Mouse (Mus musculus): ENCODE data around the gene Traip.

Traip gene

DNA sequence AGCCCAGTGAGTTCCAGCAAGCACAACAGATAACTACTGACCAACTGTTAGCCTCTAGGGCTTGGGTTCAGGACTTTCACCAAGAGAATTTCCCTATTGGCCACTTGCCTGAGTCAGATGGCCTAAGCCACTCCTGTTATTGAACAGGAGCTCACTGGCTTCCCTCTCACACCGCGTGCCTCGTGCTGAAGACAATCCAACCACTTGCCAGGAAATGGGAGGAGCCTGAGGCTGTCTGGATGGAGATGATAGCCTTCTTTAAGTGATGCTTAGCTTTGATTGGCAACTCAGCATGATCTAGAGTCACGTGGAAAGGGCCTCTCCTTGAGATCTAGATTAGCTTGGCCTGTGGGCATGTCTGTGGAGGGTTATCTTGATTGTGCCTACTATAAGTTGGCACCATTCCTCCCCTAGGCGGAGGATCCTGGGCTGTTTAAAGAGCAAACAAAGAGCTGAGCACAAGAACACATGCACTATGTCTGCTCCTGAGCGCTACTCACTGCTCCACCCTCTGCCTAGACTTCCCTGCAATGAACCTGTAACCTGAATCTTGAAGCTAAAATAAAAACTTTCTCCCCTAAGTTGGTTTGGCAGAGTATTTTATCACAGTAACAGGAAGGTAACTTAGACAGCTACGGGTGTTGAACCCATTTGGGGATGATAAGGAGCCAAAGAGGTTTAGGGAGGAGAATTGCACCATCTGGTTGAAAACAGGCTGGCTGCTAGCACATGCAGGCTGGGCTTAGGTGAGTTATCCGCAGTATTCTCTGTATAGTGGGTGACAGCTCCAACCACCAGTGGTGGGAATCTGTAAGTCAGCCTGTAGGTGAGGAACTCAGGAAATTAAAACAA lies 22.0 kb downstream of the Traip start:
- peak; percentile 99 for DNase-seq (ENCODE audit: low read depth)

DNA sequence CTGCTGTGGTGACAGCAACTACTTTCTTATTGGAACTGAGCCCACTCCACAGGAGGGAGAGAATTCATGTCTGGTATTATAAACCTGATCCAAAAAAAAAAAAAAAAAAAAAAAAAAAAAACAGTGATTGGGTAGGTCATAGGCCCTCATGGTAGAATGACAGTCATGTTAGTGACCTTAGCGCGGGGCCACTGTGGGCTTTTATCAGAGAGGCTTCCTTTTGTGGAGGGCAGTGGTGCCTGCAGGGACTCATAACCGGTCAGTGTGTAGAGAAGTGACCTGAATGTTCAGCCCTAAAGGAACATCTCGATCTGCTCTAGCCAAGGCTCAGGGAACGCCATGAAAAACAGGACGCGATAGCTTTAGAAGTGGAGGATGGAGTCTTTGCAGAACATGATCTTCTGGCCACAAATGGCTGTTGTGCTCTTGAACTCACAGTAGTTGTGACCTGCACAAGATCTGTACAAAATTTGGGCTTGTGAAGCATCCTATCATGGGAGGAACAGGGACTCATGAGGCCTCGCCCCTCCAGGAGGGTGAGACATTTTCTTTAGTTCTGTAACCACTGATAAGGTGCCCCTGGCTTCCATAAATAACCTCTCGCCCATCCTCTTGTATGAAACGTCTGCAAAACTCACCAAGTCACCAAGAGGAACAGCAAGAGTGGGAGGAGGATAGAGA lies 24.7 kb downstream of the Traip start:
- DNase-seq (ENCODE audit: low read depth): peak; percentile 65

DNA sequence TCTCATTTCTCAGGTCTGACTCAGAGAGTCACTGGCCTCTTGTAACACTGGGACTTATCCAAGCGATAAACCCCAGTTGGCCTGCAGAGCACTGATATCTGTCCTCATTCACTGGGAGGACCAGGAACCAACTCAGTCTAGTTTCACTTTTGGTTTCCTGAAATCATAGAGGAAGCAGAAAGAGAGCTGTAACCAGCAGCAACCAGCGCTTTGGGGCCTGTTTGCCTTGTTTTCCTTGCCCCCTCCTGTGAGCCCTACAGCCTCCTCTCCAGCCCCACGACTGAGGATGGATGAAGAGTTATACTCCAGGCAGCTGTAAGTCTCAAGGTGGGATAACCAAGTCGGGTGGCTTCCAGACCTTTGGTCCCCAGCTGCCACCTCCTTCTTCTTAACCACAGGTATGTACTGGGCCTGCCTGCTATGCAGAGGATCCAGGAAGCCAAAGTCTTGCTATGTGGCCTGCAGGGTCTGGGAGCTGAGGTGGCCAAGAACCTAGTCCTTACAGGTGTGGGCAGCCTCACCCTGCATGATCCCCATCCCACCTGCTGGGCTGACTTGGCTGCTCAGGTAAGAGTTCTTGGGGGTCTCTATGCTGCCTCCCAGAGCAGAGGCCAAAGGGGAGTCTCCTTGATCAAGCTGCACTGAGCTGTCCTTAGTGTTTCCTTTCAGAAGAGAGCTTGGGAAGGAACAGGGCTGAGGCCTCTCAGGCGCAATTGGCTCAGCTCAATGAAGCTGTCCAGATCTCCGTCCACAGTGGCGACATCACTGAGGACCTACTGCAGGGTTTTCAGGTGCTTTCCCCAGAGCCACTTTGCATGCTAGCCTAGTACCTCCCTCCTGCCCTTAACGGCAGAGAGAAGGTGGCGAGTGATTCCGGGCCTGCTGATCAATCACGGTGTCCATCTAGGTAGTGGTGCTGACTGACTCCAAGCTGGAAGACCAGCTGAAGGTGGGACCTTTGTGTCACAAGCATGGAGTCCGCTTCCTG lies 25.8 kb downstream of the Traip start, which contains the start of gene Uba7:
Uba7 (plus strand) TSS at position 107 of the 988 bp plus-strand sequence.
- DNase-seq (ENCODE audit: low read depth): peak; percentile 95

DNA sequence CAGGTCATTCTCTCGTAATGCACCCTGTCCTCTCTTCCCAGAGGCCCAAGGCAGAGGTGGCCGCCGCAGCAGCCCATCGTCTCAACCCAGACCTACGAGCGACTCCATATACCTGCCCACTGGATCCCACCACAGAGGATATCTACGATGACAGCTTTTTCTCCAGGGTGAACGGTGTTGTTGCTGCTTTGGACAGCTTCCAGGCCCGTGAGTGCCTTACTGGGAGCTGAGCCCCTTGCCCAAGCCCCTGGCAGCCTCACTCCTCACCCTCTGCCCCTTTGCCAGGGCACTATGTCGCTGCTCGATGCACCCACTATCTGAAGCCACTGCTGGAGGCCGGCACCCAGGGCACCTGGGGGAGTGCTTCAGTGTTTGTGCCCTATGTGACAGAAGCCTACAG lies 28.9 kb downstream of the Traip start:
- DNase-seq (ENCODE audit: low read depth): no peak

DNA sequence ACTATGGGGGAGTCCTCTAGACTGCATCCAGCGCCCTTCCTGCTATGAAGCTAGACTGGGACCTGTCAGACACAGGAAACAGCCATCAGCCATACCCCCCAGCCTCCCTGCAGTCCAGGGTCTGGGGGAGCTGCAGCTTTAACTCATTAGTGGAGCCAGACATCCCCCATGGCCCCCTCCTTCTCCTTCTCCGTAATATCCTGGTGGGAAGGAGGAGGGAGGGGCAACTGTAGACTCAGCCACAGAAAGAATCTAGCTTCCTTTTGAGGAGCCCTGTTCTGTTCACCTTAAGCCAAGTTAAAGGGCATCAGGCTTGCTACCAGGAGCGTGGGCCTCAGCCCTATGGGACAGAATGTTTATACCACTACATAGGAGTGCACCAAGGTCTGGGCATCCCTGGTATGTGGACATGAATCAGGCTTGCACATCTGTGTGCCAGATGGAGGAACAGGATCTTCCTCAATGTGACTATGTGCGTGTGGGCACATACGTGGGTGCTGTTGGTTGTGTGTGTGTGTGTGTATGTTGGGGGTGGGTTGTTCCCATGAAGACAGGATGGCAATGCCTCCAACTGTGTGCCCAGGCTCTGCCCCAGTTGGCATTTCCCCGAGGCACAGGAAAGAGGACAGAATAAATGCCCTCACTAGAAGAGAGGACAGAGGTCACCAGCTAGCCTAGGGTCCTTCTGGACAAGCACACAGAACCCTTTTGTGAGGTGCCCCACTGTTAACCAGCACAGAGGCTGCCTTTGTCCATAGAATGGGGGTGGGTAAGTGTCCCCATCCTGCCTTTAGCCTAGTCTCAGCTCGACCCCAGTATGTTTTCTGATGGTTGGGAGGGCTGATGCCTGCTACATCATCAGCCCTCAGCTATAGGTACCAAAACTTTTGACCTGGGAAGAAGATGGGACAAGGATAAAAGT lies 32.0 kb downstream of the Traip start:
- peak; percentile 67 for DNase-seq (ENCODE audit: low read depth)

DNA sequence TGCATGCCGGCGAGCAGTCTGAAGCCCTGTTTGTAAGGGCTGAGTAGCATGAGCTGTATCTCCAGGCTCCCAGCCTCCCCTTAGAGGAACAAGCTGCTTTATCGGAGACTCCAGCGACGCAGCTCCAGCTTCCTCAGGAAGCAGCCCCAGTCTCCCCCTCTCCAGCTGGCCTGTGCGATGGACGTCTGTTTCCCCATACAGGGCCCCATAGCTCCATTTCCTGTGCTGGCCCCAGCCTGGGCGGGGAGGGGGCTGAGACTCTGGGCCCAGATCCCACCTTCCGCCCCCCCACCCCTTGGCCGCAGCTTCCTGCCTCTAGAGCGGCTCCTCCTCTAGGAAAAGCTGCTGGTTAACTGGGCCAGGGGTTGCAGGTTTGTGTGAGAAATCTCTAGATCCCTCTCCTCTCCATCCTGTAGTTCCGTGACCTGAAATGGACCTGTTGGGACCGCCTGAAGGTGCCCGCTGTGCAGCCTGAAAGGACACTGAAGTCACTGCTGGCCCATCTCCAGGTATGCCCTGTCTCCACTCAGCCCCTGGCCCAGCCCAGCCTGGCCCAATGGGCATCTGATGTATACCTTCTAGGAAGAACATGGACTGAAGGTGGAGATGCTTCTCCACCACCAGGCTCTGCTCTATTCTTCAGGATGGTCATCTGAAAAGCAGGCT lies 32.9 kb downstream of the Traip start, which contains the start of gene Gm20661:
Gm20661 (plus strand) TSS at position 378 of the 666 bp plus-strand sequence.
- peak; percentile 100 for DNase-seq (ENCODE audit: low read depth)

DNA sequence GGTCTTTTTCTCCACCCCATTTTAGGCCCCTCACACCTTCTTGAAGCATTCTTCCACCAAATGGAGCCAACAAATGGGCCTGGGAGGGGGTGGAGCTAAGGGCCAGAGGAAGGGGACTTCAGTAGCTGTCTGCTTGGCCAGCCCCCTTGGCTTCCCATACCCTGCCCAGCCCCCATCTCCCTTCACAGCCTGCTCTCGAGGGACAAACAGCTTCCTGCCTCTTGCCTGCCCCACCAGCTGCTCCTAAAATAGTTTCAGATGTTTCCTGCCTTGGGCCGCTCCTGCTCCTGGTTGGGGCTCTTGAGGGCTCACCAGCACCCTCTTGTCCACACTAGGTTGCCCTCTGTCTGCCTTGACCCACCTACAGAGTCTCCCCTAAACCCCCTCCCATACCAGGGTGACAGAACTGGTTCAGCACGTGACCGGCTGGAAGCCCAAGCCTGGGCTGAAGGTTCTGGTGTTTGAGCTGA lies 33.5 kb downstream of the Traip start:
- DNase-seq (ENCODE audit: low read depth): peak; percentile 98

DNA sequence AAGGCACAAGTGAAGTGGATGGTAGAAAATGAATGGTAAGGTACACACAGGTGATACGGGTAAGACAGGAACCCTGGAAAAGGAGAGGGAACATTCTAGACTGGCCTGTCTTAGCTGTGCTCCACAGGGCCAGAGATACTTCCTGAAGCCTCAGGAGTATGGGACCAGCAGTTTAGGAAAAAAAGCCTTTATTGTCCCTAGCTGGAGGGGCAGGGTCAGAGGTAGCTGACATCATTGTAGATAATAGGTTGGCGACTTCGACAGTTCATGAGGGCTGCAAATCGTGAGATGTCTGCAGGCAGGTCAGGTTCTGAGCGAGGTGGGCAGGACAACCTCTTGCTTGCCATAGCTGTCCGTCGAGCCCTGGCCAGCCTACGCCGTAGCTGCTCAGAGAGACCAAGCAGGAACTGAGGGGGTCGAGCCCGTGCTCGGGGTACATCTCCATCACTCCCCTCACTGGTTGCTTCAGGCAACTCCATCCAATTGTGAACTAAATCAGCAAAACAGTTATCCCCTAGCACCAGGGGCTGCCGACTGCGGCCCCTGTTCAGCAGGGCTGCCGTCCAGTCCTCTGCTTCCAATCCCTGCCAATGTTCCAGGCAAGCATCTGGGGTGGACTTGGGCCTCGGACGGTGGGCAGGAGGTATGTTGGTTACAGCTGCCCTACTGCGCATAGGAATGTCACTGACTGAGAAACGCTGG lies 34.3 kb downstream of the Traip start:
- no peak for DNase-seq (ENCODE audit: low read depth)

DNA sequence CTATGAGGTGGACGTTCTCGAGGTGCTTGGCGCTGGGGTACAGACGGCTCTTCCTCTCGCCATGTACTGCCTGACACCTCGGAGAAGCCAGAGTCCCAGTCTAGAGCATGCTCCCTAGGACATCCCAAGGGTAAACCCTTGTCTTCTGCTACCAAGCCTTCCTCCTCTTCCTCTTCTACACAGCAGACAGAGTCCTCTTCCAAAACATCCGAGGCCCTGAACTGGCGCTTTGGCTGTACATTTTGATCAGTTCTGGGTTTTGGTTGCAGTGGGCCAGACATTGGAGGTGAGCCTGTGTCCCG lies 34.8 kb downstream of the Traip start:
- DNase-seq (ENCODE audit: low read depth): no peak

DNA sequence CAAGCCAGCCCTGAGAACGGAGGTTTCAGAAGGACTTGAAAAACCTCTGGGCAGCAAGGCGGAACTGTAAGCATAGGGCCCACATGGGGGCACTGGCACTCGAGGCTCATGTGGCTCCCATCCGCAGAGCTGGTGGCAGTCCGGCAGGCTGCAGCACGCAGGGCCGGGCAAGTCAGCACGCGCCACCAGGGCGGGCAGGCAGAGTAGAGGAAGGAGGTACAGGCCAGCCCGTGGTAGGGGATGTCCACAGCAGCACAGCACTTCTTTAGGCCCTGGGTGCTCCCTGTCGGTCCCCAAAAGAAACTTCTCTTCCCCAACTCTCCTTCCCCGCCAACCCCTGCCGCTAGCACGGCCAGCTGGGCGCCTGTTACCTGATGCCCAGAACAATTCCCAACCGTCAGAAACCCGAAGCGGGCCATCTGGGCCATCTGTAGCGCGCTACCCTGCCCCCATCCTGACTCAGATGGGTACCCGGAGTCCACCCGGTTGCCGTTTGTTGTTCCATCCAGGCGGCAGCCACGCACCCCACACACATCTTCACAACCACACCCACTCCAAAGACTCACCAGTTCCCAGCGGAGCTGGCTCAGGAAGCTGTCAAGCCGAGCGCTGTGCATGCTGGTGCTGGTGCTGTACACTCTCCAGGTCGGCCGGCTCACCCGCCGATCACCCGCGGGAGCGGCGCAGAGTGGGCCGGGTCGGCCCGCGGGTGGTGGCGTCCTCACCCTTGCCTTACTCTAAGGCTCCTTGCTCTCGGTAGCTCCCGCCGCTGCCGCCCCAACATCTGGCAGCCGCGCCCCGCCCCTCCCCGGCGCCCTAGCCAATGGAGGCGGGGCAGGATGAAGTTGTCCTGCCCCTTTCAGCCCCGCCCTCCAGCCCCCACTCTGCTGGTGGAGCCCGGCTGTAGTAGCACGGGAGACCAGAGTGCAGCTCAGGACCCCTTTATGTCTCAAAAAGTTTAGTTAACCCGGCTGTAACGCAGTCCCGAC lies 35.5 kb downstream of the Traip start, which contains the start of gene Inka1:
Inka1 (minus strand) TSS at position 749 of the 989 bp plus-strand sequence.
- peak; percentile 93 for DNase-seq (ENCODE audit: low read depth)

DNA sequence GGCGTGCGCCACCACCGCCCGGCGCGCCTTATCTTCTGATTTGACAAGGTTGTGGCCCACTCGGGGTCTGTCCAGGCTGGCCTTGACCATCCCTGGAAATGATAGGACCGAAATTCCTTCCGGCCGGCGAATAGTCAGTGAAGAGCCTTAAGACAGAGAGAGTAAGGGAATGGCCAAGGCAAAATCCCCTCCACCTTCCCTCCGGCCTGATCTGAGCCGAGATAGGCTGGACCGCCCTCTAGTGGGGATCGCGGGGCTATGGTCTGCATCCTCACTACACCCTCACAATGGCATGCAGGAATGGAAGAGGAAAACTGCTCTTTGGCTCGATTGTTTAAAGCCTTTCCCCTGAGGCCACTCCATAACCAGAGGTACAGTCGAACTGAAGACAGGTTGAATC lies 36.4 kb downstream of the Traip start:
- DNase-seq (ENCODE audit: low read depth): peak; percentile 86

DNA sequence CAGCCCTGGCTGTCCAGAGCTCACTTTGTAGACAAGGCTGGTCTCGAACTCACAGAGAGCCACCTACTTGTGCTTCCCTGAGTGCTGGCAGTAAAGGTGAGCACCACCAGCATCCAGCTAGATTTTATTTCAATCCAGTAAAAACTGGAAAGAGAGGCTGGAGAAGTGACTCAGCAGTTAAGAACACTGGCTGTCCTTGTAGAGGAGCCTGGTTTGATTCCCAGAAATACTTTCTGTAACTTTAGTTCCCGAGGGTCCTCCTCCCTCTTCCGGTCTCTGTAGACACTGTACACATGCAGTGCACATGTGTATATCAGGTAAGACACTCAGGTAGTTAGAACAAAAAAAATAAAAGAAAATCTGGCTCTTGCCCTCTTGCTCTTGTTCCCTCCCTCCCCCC lies 38.0 kb downstream of the Traip start:
- no peak for DNase-seq (ENCODE audit: low read depth)

DNA sequence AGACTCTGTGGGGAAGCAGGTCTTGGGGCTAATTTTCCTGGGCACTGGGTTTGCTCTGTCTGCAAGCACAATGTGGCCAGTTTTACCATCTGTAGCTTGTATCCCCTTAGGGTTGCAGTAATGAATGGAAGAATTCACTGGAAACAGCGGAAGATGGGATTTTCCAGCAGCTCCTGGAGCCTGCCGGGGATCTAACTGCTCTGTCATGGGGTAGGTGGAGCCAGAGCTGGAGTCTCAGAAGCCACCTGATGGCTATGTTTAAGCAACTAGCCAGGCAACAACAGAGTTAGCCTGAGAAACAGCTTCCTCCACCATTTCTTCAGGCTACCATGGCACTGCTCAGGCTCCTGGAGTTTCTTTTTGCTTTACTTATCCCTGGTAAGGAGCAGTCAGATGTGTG lies 42.3 kb downstream of the Traip start, which contains the start of gene Cdhr4:
Cdhr4 (plus strand) TSS at position 301 of the 400 bp plus-strand sequence.
- no peak for DNase-seq (ENCODE audit: low read depth)

DNA sequence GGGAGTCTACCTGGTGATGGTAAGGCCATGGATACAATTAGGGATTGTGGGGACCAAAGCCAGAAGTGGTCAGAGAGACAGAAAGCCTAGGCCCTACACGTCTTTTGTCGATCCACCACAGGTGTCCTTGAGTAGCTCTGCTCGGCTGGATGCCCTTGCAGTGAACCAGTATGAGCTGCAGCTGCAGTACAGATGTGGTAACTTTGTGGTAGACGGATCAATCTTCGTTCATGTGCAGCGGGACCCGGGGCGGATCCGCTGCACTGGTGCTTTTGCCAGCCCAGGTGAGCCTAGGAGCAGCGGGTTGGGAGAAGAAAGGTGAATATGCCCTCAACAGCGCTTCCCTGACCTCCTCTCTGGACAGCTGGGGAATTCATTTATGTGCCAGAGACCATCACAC lies 43.1 kb downstream of the Traip start:
- no peak for DNase-seq (ENCODE audit: low read depth)

DNA sequence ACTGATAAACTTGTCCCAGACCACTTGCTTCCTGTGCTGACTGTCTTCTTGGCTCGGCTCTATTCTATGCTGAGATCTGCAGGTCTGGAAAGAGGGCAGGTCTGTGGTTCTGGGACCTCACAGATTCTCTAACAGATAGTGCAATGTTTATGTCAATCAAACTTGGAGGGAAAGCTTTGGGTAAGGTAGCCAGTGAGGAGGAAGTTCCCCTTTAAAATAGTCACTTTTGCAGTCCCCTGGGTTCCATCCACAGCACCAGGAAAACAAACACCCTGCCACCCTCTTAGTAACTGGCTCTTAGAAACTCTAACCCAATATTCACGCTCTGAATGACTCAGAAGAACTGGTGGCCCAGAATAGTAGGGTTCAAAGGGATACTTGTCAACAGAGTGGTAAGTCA lies 44.5 kb downstream of the Traip start:
- peak; percentile 57 for DNase-seq (ENCODE audit: low read depth)

DNA sequence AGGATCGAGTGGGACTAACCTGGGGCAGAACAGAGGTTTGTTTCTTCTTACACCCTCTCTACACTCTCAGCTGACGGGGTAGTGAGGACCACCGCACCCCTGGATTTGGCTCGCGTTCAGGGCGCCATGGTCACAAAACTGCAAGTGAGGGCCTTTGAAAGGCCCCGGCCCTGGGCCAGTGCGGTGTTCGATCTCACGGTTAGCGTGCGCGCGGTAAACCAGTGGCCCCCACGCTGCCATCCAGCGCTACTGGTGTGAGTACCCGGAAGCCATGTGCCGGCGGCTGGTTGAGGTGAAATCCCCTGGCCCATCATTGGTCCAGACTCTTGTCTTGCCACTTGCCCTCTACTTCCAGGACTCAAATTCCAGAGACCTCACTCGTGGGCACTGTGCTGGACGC lies 45.6 kb downstream of the Traip start:
- DNase-seq (ENCODE audit: low read depth): no peak

DNA sequence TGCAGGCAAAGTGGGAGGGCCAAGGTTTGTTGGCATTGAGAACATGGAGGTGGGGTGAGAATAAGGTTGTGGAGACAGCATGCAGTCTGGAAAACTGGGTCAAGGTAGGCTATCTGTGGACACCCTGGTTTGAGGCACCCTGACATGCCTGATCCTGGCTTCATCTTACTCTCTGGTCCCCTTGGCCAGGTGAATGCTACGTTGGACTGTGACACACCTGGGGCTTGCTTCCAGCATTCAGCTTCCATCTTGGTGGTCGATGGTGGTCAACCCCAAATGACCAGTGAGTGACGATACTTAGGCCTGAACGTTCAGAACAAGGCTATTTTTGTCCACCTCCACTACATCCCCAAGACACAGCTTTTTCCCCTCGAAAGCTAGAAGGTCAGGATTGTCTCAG lies 46.1 kb downstream of the Traip start, which contains the start of gene Gm20662:
Gm20662 (plus strand) TSS at position 301 of the 400 bp plus-strand sequence.
- DNase-seq (ENCODE audit: low read depth): no peak
